Mouse (Mus musculus): ENCODE data around the gene Prr7. TPM values are rescaled to one million over a fixed set of nuclear protein-coding genes. Genes with fewer than 3 reads are reported as not detected.

Prr7 gene
- total and polyA plus RNA-seq, 3 experiments: 0.60 to 1.2 (median 0.89) TPM

GRCm38 (mm10) chr13:55448131-55448530 lies 15.9 kb upstream of the Prr7 start:
- Histone ChIP-seq H3K36me3 (replicated peaks in 1 of 2; ENCODE audit: control insufficient read depth in 1 of 2, insufficient read depth in 1 of 2, low read length in 1 of 2) (peaks cover 28 to 38% of the 10 kb centered on the region in 2 experiments), H3K4me3 (replicated peaks in 1 of 3; ENCODE audit: low read depth in 2 of 3, low read length in 2 of 3, poor library complexity in 1 of 3) (peak overlapping the region; percentile 26 to 30 (median 27)), H3K27me3 (replicated peaks) (no peaks in the 10 kb centered on the region), H3K9me3 (replicated peaks; ENCODE audit: low read length) (no peaks in the 10 kb centered on the region), H3K4me1 (ENCODE audit: control insufficient read depth in 1 of 2, insufficient read depth in 2 of 2) (peaks cover 30 to 55% of the 10 kb centered on the region in 2 experiments), H3K9ac (ENCODE audit: insufficient read depth, low read depth) (peak overlapping the region; percentile 22; the same call in 1 of the 2 replicates), H3K27ac (ENCODE audit: insufficient read depth, low read depth) (peak overlapping the region; percentile 80), H3K4me2 (ENCODE audit: insufficient read depth, low read depth, poor library complexity, severe bottlenecking) (peak overlapping the region; percentile 83), H3K79me2 (replicated peaks; ENCODE audit: control insufficient read depth, extremely low read depth, insufficient read depth, poor library complexity, severe bottlenecking) (peaks cover 34% of the 10 kb centered on the region)
- in situ Hi-C loops (cut with MboI; ENCODE audit: low pct_ligation_motif_present, low pct_unique_long_range_greater_than_20kb, low sequenced_read_pairs): no loop called here
- dilution Hi-C loops (cut with MboI; ENCODE audit: extremely low pct_ligation_motif_present, extremely low pct_unique_long_range_greater_than_20kb, low sequenced_read_pairs): no loop called here
- TF ChIP-seq E2F4 (IDR thresholded peaks at IDR 0.05; ENCODE audit: insufficient replicate concordance, low read depth, low read length) (no peak), CHD1 (IDR thresholded peaks at IDR 0.05; ENCODE audit: low read depth, low read length) (no peak), KAT2A (IDR thresholded peaks at IDR 0.05; ENCODE audit: insufficient replicate concordance, low read length) (no peak), GABPA (IDR thresholded peaks at IDR 0.05; ENCODE audit: insufficient replicate concordance, low read depth, low read length) (no peak), EP300 (IDR thresholded peaks at IDR 0.05; ENCODE audit: low read length) (no peak), TBP (conservative IDR thresholded peaks at IDR 0.05; ENCODE audit: low read depth, low read length) (no peak), SMC3 (IDR thresholded peaks at IDR 0.05; ENCODE audit: low read depth, low read length) (no peak), CTCF (conservative IDR thresholded peaks at IDR 0.05 in 1 of 2, IDR thresholded peaks at IDR 0.05 in 1 of 2; ENCODE audit: low read depth in 2 of 2, low read length in 2 of 2) (no peak), RCOR1 (conservative IDR thresholded peaks at IDR 0.05; ENCODE audit: low read depth, low read length) (no peak), USF1 (IDR thresholded peaks at IDR 0.05; ENCODE audit: low read depth, low read length) (no peak), IRF4 (IDR thresholded peaks at IDR 0.05; ENCODE audit: low read depth, low read length) (no peak), POLR2A (IDR thresholded peaks at IDR 0.05; ENCODE audit: low read depth, low read length) (no peak), USF2 (conservative IDR thresholded peaks at IDR 0.05; ENCODE audit: low read depth, low read length) (no peak), ZMIZ1 (IDR thresholded peaks at IDR 0.05; ENCODE audit: low read depth, low read length) (no peak), MEF2A (IDR thresholded peaks at IDR 0.05; ENCODE audit: borderline replicate concordance, low read depth, low read length) (no peak)
- no peak for DNase-seq (ENCODE audit: extremely low read depth)

- 0 out of 2 replicates have a peak, but pooled peaks have one; percentile 50 for TF ChIP-seq CHD2 (IDR thresholded peaks at IDR 0.05; ENCODE audit: low read length)
- peak; percentile 4; the same call in 1 of the 2 replicates for TF ChIP-seq ELF1 (IDR thresholded peaks at IDR 0.05; ENCODE audit: low read depth, low read length)
- 0 out of 2 replicates have a peak, but pooled peaks have one; percentile 42 for TF ChIP-seq RCOR1 (conservative IDR thresholded peaks at IDR 0.05; ENCODE audit: low read depth, low read length)
- TF ChIP-seq IRF4 (IDR thresholded peaks at IDR 0.05; ENCODE audit: low read depth, low read length): no peak
- TF ChIP-seq MYC (IDR thresholded peaks at IDR 0.05; ENCODE audit: low read depth, low read length): 0 out of 2 replicates have a peak, but pooled peaks have one; percentile 8
- TF ChIP-seq POLR2AphosphoS2 (IDR thresholded peaks at IDR 0.05; ENCODE audit: low read depth, low read length): no peak
- TF ChIP-seq MAX (IDR thresholded peaks at IDR 0.05; ENCODE audit: low read length): no peak
- dilution Hi-C loops (cut with MboI; ENCODE audit: extremely low pct_ligation_motif_present, extremely low pct_unique_long_range_greater_than_20kb, low sequenced_read_pairs): no loop called here
- peak; percentile 53 for DNase-seq (ENCODE audit: extremely low read depth)
- H3K27ac ChIP-seq (ENCODE audit: insufficient read depth, low read depth): peak overlapping the region; percentile 84
- peak overlapping the region; percentile 10; the same call in 1 of the 2 replicates for H3K9ac ChIP-seq (ENCODE audit: insufficient read depth, low read depth)
- peak overlapping the region in 1 of 3 experiments; percentile 14 for H3K4me3 ChIP-seq (replicated peaks in 1 of 3; ENCODE audit: low read depth in 2 of 3, low read length in 2 of 3, poor library complexity in 1 of 3)
- no peaks in the 10 kb centered on the region for H3K27me3 ChIP-seq (replicated peaks)
- H3K36me3 ChIP-seq (replicated peaks in 1 of 2; ENCODE audit: control insufficient read depth in 1 of 2, insufficient read depth in 1 of 2, low read length in 1 of 2): peaks cover 37 to 49% of the 10 kb centered on the region in 2 experiments
- peaks cover 26 to 52% of the 10 kb centered on the region in 2 experiments for H3K4me1 ChIP-seq (ENCODE audit: control insufficient read depth in 1 of 2, insufficient read depth in 2 of 2)
- peaks cover 34% of the 10 kb centered on the region for H3K79me2 ChIP-seq (replicated peaks; ENCODE audit: control insufficient read depth, extremely low read depth, insufficient read depth, poor library complexity, severe bottlenecking)
- H3K9me3 ChIP-seq (replicated peaks; ENCODE audit: low read length): no peaks in the 10 kb centered on the region
- peak overlapping the region; percentile 43 for H3K4me2 ChIP-seq (ENCODE audit: insufficient read depth, low read depth, poor library complexity, severe bottlenecking)
- in situ Hi-C loops (cut with MboI; ENCODE audit: low pct_ligation_motif_present, low pct_unique_long_range_greater_than_20kb, low sequenced_read_pairs): no loop called here
Measured at GRCm38 (mm10) chr13:55449205-55449604, 14.9 kb upstream of the Prr7 start.
